Mouse (Mus musculus) bone marrow, adult 2 months (tissue): Measurements from ENCODE around the gene Lrrc43.

Source experiments
- CTCF ChIP-seq: fragments of 200-500 bp; IDR thresholded peaks from 2 replicates; pipeline ENCODE4 v1.5.1; 2011; ENCODE audit warnings: low read length, control low read depth; ENCODE audit not compliant: control insufficient read depth, insufficient read depth
- POLR2A ChIP-seq: fragments of 200-500 bp; IDR thresholded peaks from 2 replicates; pipeline ENCODE4 v1.6.1; 2011; ENCODE audit warnings: low read depth, mild to moderate bottlenecking, control low read depth, low read length, borderline replicate concordance; ENCODE audit not compliant: control insufficient read depth

GRCm38 (mm10) chr5:123501973-123502372 lies 12.9 kb downstream of the Lrrc43 start:
- TF ChIP-seq CTCF = no peak
- TF ChIP-seq POLR2A = no peak
